ENCODE assay signal across 19 mouse cellular contexts in genomic region chrX:107089930-107090329, GRCm38 (mm10). TPM values are rescaled to one million over a fixed set of nuclear protein-coding genes. Genes with fewer than 3 reads are reported as not detected.
"Had no signal": no experiment of that assay in that cellular context is flagged by ENCODE, and none has a peak within 500 bp of the region (broad histone marks: within the 10 kb centered on the region; RNA-seq: fewer than 3 reads in every experiment).

No protein-coding gene starts in this region.

- H3K4me3 ChIP-seq: liver, embryonic 13.5 days; liver, embryonic 15.5 days; lung, embryonic 15.5 days; megakaryocyte, embryonic 14.5 days; midbrain, embryonic 13.5 days; neural tube, embryonic 12.5 days; stomach, embryonic 15.5 days had no signal

- H3K27me3 ChIP-seq: liver, embryonic 13.5 days; liver, embryonic 15.5 days; lung, embryonic 15.5 days; megakaryocyte, embryonic 14.5 days; midbrain, embryonic 13.5 days; neural tube, embryonic 12.5 days; stomach, embryonic 15.5 days had no signal

- H3K36me3 ChIP-seq: liver, embryonic 13.5 days; liver, embryonic 15.5 days; lung, embryonic 15.5 days; midbrain, embryonic 13.5 days; neural tube, embryonic 12.5 days; stomach, embryonic 15.5 days had no signal

- H3K27ac ChIP-seq: liver, embryonic 13.5 days; liver, embryonic 15.5 days; lung, embryonic 15.5 days; macrophage; midbrain, embryonic 13.5 days; neural tube, embryonic 12.5 days; stomach, embryonic 15.5 days; stomach, postnatal 0 days had no signal

- ATAC-seq: liver, postnatal 0 days; lung, postnatal 0 days; midbrain, embryonic 13.5 days had no signal

- DNase-seq: liver, embryonic 13.5 days; liver, postnatal 0 days; lung, adult 2 months; lung, postnatal 14 days; lung, postnatal 36 days; right cerebral cortex, postnatal 14 days had no signal

- H3K9ac ChIP-seq: liver, embryonic 13.5 days; liver, embryonic 15.5 days; liver, postnatal 0 days; lung, embryonic 15.5 days; midbrain, embryonic 13.5 days; neural tube, embryonic 12.5 days; stomach, embryonic 15.5 days had no signal

- H3K4me1 ChIP-seq: liver, embryonic 13.5 days; liver, embryonic 15.5 days; lung, embryonic 15.5 days; megakaryocyte, embryonic 14.5 days; midbrain, embryonic 13.5 days; neural tube, embryonic 12.5 days; stomach, embryonic 15.5 days had no signal

- H3K9me3 ChIP-seq: liver, embryonic 13.5 days; liver, embryonic 15.5 days; lung, embryonic 15.5 days; megakaryocyte, embryonic 14.5 days; midbrain, embryonic 13.5 days; neural tube, embryonic 12.5 days; stomach, embryonic 15.5 days had no signal

- H3K4me2 ChIP-seq: liver, embryonic 13.5 days; liver, embryonic 15.5 days; lung, embryonic 15.5 days; midbrain, embryonic 11.5 days; midbrain, embryonic 13.5 days; neural tube, embryonic 12.5 days; stomach, embryonic 15.5 days had no signal

RNA-seq across cellular contexts. Expression of gene P2ry10, which starts 1.6 kb away (rescaled TPM):
- polyA plus RNA-seq: midbrain, embryonic 11.5 days; midbrain, embryonic 13.5 days; midbrain, postnatal 0 days; neural tube, embryonic 12.5 days; neural tube, embryonic 14.5 days; stomach, postnatal 0 days had no signal

RNA-seq across cellular contexts. Expression of gene P2ry10b, which starts 58.8 kb away (rescaled TPM):
- polyA plus RNA-seq: testis, adult 2 months had no signal
